Mouse (Mus musculus) layer of hippocampus, adult 18-20 months (tissue): ENCODE results near the gene Ippk. TPM values are rescaled to one million over a fixed set of nuclear protein-coding genes. Genes with fewer than 3 reads are reported as not detected.

Source experiments
- DNase-seq, 2 experiments: peaks; one replicate each; pipeline ENCODE4 v3.0.0; 2022; ENCODE audit warnings: low spot score in 2 of 2
- total RNA-seq, 2 experiments: library from RNA; stranded (reverse); gene quantifications; 2 replicates each; pipeline ENCODE4 v1.2.3; 2021

Gene Ippk
- total RNA-seq, 2 experiments from 2014 or later: 33.5 to 37.1 TPM

GRCm38 (mm10) chr13:49478851-49479374 is 57.9 kb downstream of the Ippk start:
- DNase-seq: no peak

GRCm38 (mm10) chr13:49479399-49479798 is 58.4 kb downstream of the Ippk start:
- DNase-seq: no peak

- DNase-seq: peak in 1 of 2 experiments; percentile 67
Observed at GRCm38 (mm10) chr13:49480057-49480456, 59.0 kb downstream of the Ippk start.

- peak; percentile 47 to 71 for DNase-seq
Observed at GRCm38 (mm10) chr13:49480551-49480950, 59.5 kb downstream of the Ippk start.

GRCm38 (mm10) chr13:49485388-49485787 is 64.3 kb downstream of the Ippk start:
- DNase-seq: peak in 1 of 2 experiments; percentile 68

GRCm38 (mm10) chr13:49492376-49493368 is 71.6 kb downstream of the Ippk start, which contains the start of gene Tes3-ps:
TSS of gene Tes3-ps (plus strand) at chr13:49493318.
- DNase-seq: no peak

GRCm38 (mm10) chr13:49504510-49504909 is 83.5 kb downstream of the Ippk start, which contains the start of gene Ecm2:
TSS of gene Ecm2 (plus strand) at chr13:49504810.
- no peak for DNase-seq

- DNase-seq: no peak
Observed at GRCm38 (mm10) chr13:49505776-49506175, 84.7 kb downstream of the Ippk start.

- DNase-seq: no peak
Observed at GRCm38 (mm10) chr13:49507176-49507575, 86.1 kb downstream of the Ippk start.

Other genes with a start within 250 kb of the Ippk start
- 10 to 100 TPM; 19.5 to 19.9 TPM for gene Ninj1, start 233.8 kb upstream of the Ippk start, total RNA-seq
- gene Card19, start 205.2 kb upstream of the Ippk start, total RNA-seq: 10 to 100 TPM; 11.8 to 13.0 TPM
- gene Susd3, start 172.5 kb upstream of the Ippk start, total RNA-seq: 1 to 10 TPM; 1.9 to 2.2 TPM
- 1 to 10 TPM; 6.1 to 6.5 TPM for gene Fgd3, start 100.9 kb upstream of the Ippk start, total RNA-seq
- 10 to 100 TPM; 53.4 to 54.2 TPM for gene Bicd2, start 79.7 kb upstream of the Ippk start, total RNA-seq
- 1 to 10 TPM; 1.4 to 1.5 TPM for gene Tes3-ps, start 72.1 kb downstream of the Ippk start, total RNA-seq
- gene Ecm2, start 83.6 kb downstream of the Ippk start, total RNA-seq: 1 to 10 TPM; 6.5 to 8.0 TPM
- gene Aspn, start 123.2 kb downstream of the Ippk start, total RNA-seq: under 1 TPM; 0.62 to 0.91 TPM
- under 1 TPM; 0.28 to 0.42 TPM for gene Omd, start 161.2 kb downstream of the Ippk start, total RNA-seq
- 1 to 10 TPM; 5.9 to 6.5 TPM for gene Ogn, start 186.8 kb downstream of the Ippk start, total RNA-seq
- 1 to 10 TPM in 1 of 2 experiments, under 1 TPM in 1; 0.52 to 1.3 TPM for gene Cenpp, start 231.5 kb downstream of the Ippk start, total RNA-seq
- 10 to 100 TPM; 24.1 to 28.8 TPM for gene Nol8, start 231.8 kb downstream of the Ippk start, total RNA-seq